Mouse (Mus musculus) embryonic facial prominence, embryonic 14.5 days (tissue): Measurements from ENCODE around the gene Fbrsl1. TPM values are rescaled to one million over a fixed set of nuclear protein-coding genes. Genes with fewer than 3 reads are reported as not detected.
A peak's percentile ranks its signal among the peaks of the same experiment; 100 is the strongest.

Experiments used
- ATAC-seq: fragments of 200-750 bp; cut with Nextera tagmentation; 2 replicates; pipeline ENCODE4 v1.8.0; 2017; ENCODE audit warnings: low read depth, moderate number of reproducible peaks, moderate TSS enrichment
- DNase-seq: peaks from one replicate; pipeline ENCODE4 v3.0.0-alpha.2; 2015; ENCODE audit warnings: low spot score
- H3K27ac ChIP-seq: fragments of 300-500 bp; sonication (generic); replicated peaks from 2 replicates; pipeline ENCODE4 v1.5.1; 2014; ENCODE audit warnings: low read depth, mild to moderate bottlenecking, low read length, moderate library complexity
- H3K27me3 ChIP-seq: fragments of 300-500 bp; sonication (generic); replicated peaks from 2 replicates; pipeline ENCODE4 v1.6.1; 2014; ENCODE audit warnings: low read length; ENCODE audit not compliant: control insufficient read depth, insufficient read depth
- H3K36me3 ChIP-seq: fragments of 300-500 bp; sonication (generic); 2 replicates; pipeline ENCODE4 v1.6.1; 2014; ENCODE audit warnings: low read length, mixed read lengths; ENCODE audit not compliant: control insufficient read depth, insufficient read depth
- H3K4me1 ChIP-seq: fragments of 300-500 bp; sonication (generic); 2 replicates; pipeline ENCODE4 v1.6.1; 2014; ENCODE audit warnings: antibody characterized with exemption, low read length; ENCODE audit not compliant: control insufficient read depth, insufficient read depth
- H3K4me2 ChIP-seq: fragments of 300-500 bp; sonication (generic); 2 replicates; pipeline ENCODE4 v1.6.1; 2014; ENCODE audit warnings: low read depth, mild to moderate bottlenecking, low read length, moderate library complexity, mixed read lengths
- H3K4me3 ChIP-seq: fragments of 300-500 bp; sonication (generic); 2 replicates; pipeline ENCODE4 v1.5.1; 2014; ENCODE audit warnings: low read depth, mild to moderate bottlenecking, low read length
- H3K9ac ChIP-seq: fragments of 300-500 bp; sonication (generic); 2 replicates; pipeline ENCODE4 v1.6.1; 2014; ENCODE audit warnings: low read depth, mild to moderate bottlenecking, low read length, moderate library complexity, mixed read lengths
- H3K9me3 ChIP-seq: fragments of 300-500 bp; sonication (generic); 2 replicates; pipeline ENCODE4 v1.6.1; 2016; ENCODE audit warnings: low read length; ENCODE audit not compliant: control insufficient read depth
- WGBS: fragments of 180-500 bp; shearing (Covaris S2); extraction: QIAGEN DNeasy Blood & Tissue Kit; methylation state at CpG from one replicate; pipeline ENCODE4 v1.1.7; 2014; 5-methylcytosine and 5-hydroxymethylcytosine counted together
- polyA plus RNA-seq: library from polyadenylated mRNA; unstranded; fragments of >200 nt; fragmentation: Nextera tagmentation; extraction: Ambion mirVana; gene quantifications from 2 replicates; pipeline ENCODE4 v1.2.1, GENCODE M21; 2014

Fbrsl1 gene
- polyA plus RNA-seq = 14.6 and 14.7 TPM in 2 replicates

DNA sequence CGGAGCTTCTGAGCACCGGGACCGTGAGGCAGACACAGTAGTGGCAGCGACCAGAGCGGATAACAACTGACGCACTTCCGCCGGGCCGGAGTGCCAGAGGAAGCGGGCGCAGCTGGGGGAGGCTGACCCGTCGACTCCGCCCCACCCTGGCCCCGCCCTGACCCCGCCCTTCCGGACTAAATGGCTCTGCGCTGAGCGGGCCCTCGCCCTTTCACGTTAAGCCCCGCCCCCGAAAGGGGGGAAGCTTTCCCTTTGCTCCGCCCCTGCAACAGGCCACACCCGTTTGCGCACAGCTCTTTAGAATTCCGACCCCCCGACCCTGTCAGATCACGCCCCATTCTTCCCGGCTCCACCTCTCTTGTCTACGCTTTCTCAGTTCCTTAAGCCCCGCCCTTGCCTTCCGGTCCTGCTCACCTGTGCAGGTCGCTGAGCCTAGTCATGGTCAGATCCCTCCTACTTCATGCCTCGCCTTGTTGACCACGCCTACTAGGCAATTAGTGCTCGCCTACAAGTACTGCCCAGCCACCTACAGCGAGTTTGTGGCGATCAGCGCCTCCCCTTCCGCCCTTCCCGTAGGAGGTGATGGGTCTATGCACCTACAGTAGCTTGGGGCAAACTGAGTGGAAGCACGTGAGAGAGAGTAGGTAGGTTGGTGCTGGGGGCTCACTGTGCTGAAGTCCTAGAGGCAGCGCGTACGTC, at the start of gene Fbrsl1:
Fbrsl1 (minus strand) TSS at position 68 of the 699 bp plus-strand sequence.
- Histone ChIP-seq H3K4me2 (peak within 1 kb of the TSS; percentile 98), H3K4me3 (peak within 1 kb of the TSS; percentile 92), H3K36me3 (no peaks in the 10 kb centered on the region), H3K27ac (peak within 1 kb of the TSS; percentile 77), H3K9me3 (no peaks in the 10 kb centered on the region), H3K9ac (peak within 1 kb of the TSS; percentile 92), H3K4me1 (peaks cover 16% of the 10 kb centered on the region), H3K27me3 (no peaks in the 10 kb centered on the region; the same call in 1 of the 2 replicates)
- ATAC-seq (peak; percentile 97), DNase-seq (peak; percentile 98)
- WGBS = under 1% methylated on average over 17 of the region's 46 CpGs

DNA sequence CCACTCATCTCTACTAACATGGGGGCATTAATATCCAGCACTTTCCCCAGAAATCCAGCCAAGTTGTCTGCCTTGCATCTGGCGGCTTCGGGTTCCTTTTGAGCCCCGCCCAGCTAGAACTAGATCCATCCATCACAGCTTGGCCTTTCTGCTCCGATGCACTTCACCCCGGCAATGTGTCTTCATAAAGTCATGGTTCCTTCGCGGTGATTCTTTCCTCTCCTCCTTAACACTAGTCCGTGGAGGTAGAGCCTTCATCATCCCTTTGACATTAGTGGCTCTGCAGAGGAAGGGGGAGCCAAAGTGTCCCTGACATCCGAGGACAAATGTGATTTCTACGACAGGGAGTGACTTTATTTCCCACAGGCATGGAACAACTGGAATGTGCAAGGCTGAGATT, 49.8 kb upstream of the Fbrsl1 start:
- no peak for DNase-seq
- no peak overlapping the region for H3K4me2 ChIP-seq
- ATAC-seq = no peak
- H3K9ac ChIP-seq = no peak overlapping the region
- H3K27me3 ChIP-seq = no peaks in the 10 kb centered on the region
- peaks cover 18% of the 10 kb centered on the region for H3K4me1 ChIP-seq
- H3K4me3 ChIP-seq = no peak overlapping the region
- no peak overlapping the region for H3K27ac ChIP-seq
- H3K36me3 ChIP-seq = no peaks in the 10 kb centered on the region
- H3K9me3 ChIP-seq = no peaks in the 10 kb centered on the region
- 59% methylated on average over 10 of the region's 10 CpGs for WGBS

DNA sequence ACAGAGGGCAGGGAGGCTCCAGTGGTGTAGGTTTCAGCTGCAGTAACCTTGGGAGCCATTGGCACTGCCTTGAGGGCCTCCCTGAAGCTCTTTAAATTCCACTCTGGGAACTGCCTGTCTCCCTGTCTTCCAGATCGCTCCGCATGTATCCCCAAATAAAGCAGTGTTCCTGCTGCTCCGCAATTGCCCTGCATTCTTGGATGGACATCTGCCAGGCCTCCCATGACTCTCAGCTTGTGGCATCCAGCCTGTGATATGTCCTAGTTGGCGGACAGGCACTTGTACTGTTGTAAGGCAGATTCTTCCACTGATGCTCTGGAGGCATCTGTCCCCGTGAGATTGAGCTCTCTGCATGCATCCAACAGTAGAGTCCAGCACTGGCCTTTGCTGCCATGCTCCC, 49.3 kb upstream of the Fbrsl1 start:
- no peaks in the 10 kb centered on the region for H3K27me3 ChIP-seq
- no peaks in the 10 kb centered on the region for H3K9me3 ChIP-seq
- no peaks in the 10 kb centered on the region for H3K36me3 ChIP-seq
- WGBS = 70% methylated on average over 5 of the region's 5 CpGs
- no peak overlapping the region for H3K4me2 ChIP-seq
- no peak overlapping the region for H3K9ac ChIP-seq
- no peak for DNase-seq
- ATAC-seq = no peak
- H3K27ac ChIP-seq = no peak overlapping the region
- H3K4me3 ChIP-seq = no peak overlapping the region
- peaks cover 18% of the 10 kb centered on the region for H3K4me1 ChIP-seq

GRCm38 (mm10) chr5:110495051-110495450, 46.7 kb upstream of the Fbrsl1 start:
- peaks cover 18% of the 10 kb centered on the region for H3K4me1 ChIP-seq
- ATAC-seq = no peak
- H3K27me3 ChIP-seq = no peaks in the 10 kb centered on the region
- no peak overlapping the region for H3K4me3 ChIP-seq
- H3K36me3 ChIP-seq = no peaks in the 10 kb centered on the region
- H3K4me2 ChIP-seq = no peak overlapping the region
- H3K9ac ChIP-seq = 0 out of 2 replicates have a peak overlapping the region, but pooled peaks have one; percentile 7
- WGBS = 48% methylated on average over 6 of the region's 6 CpGs
- no peak for DNase-seq
- no peaks in the 10 kb centered on the region for H3K9me3 ChIP-seq
- no peak overlapping the region; the same call in 1 of the 2 replicates for H3K27ac ChIP-seq

- Histone ChIP-seq H3K9ac (0 out of 2 replicates have a peak overlapping the region, but pooled peaks have one; percentile 7), H3K4me2 (no peak overlapping the region), H3K4me1 (peaks cover 18% of the 10 kb centered on the region), H3K27me3 (no peaks in the 10 kb centered on the region), H3K9me3 (no peaks in the 10 kb centered on the region), H3K4me3 (no peak overlapping the region), H3K27ac (no peak overlapping the region; the same call in 1 of the 2 replicates), H3K36me3 (no peaks in the 10 kb centered on the region)
- ATAC-seq = peak; percentile 63
- 38% methylated on average over 4 of the region's 4 CpGs for WGBS
- peak; percentile 62 for DNase-seq
These were observed 46.1 kb upstream of the Fbrsl1 start for GRCm38 (mm10) chr5:110494396-110494795.

DNA sequence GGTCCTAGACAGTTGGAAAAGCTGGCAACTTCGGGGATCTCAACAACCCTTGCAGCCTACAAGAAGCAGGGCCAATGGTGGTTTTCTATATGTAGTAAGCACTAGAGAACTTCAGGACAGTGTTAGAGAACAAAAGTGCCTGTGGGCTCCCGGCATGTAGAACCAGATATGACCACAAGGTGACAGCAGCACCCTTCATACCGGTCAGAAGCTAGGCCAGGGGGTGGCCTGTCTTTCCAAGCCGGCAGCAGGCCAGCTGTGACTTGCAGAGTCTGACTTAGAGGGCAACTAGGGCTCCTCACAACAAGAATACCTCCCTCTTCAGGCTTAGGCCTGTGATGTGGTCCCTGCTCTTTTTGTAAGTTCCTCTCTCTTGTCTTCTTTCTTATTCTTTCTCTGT, 45.5 kb upstream of the Fbrsl1 start:
- H3K27me3 ChIP-seq = no peaks in the 10 kb centered on the region
- no peak overlapping the region for H3K9ac ChIP-seq
- WGBS = 0% methylated on average over 4 of the region's 4 CpGs
- no peaks in the 10 kb centered on the region for H3K9me3 ChIP-seq
- no peak overlapping the region for H3K4me2 ChIP-seq
- H3K27ac ChIP-seq = no peak overlapping the region; the same call in 1 of the 2 replicates
- no peak overlapping the region for H3K4me3 ChIP-seq
- no peaks in the 10 kb centered on the region for H3K36me3 ChIP-seq
- ATAC-seq (peak; percentile 88), DNase-seq (peak; percentile 90)
- H3K4me1 ChIP-seq = peaks cover 18% of the 10 kb centered on the region

- H3K27ac ChIP-seq = no peak overlapping the region
- no peak overlapping the region for H3K9ac ChIP-seq
- no peaks in the 10 kb centered on the region for H3K27me3 ChIP-seq
- H3K9me3 ChIP-seq = no peaks in the 10 kb centered on the region
- 40% methylated on average over 4 of the region's 4 CpGs for WGBS
- DNase-seq (no peak), ATAC-seq (no peak)
- no peak overlapping the region for H3K4me2 ChIP-seq
- H3K4me1 ChIP-seq = 0 out of 2 replicates have a peak, but pooled peaks cover 6% of the 10 kb centered on the region
- H3K4me3 ChIP-seq = no peak overlapping the region
- no peaks in the 10 kb centered on the region for H3K36me3 ChIP-seq
These were observed 41.3 kb upstream of the Fbrsl1 start for GRCm38 (mm10) chr5:110489639-110490038.

- Histone ChIP-seq H3K36me3 (no peaks in the 10 kb centered on the region), H3K27me3 (no peaks in the 10 kb centered on the region), H3K4me3 (no peak overlapping the region), H3K27ac (no peak overlapping the region), H3K4me1 (no peaks in the 10 kb centered on the region), H3K9me3 (no peaks in the 10 kb centered on the region), H3K4me2 (no peak overlapping the region), H3K9ac (no peak overlapping the region)
- 40% methylated on average over 1 of the region's 1 CpGs for WGBS
- DNase-seq (no peak), ATAC-seq (no peak)
These were observed 39.6 kb upstream of the Fbrsl1 start for GRCm38 (mm10) chr5:110487943-110488342.
